Mouse (Mus musculus) bone marrow macrophage, adult 2 months (primary cell): ENCODE measurements at regions not wholly inside any gene's neighbourhood (a gene's known extent, or its start where the extent isn't known, plus 50 kb on each side); places are given as distances from the start of the nearest gene placed in this dataset.

ENCODE experiments used
- CTCF ChIP-seq: IDR thresholded peaks from 2 replicates; pipeline ENCODE4 v1.5.1; 2012; ENCODE audit warnings: low read depth, mild to moderate bottlenecking, low read length, moderate library complexity
- POLR2A ChIP-seq: IDR thresholded peaks from 2 replicates; pipeline ENCODE4 v1.6.1; 2012; ENCODE audit warnings: mild to moderate bottlenecking, low read depth, low read length, borderline replicate concordance

GRCm38 (mm10) chr1:73411452-73411851, 395.7 kb upstream of the Tnp1 start:
- TF ChIP-seq CTCF (no peak), POLR2A (no peak)
